Mouse (Mus musculus) hindlimb bud, embryonic 11.5 days (tissue): ENCODE results near the gene Btbd35f6.
"Not testable (repeated sequence)": the region's sequence is repeated elsewhere in the genome, so short reads cannot be mapped to it uniquely, and the experiment has no call there.

Experiments used
- DNase-seq: peaks from one replicate; pipeline ENCODE4 v3.0.0-alpha.2; 2012; ENCODE audit warnings: low read depth, low spot score; ENCODE audit errors: extremely low spot score

Btbd35f6 gene

GRCm38 (mm10) chrX:33956440-33956839 is at the start of gene Btbd35f6:
Gene Btbd35f6, minus strand, starts transcription at chrX:33956540.
- not testable (repeated sequence) for DNase-seq

- not testable (repeated sequence) for DNase-seq
Measured at GRCm38 (mm10) chrX:33986716-33987115, 30.4 kb upstream of the Btbd35f6 start, which contains the start of gene Gm21870. Gene Gm21870, minus strand, starts transcription at chrX:33986816.

GRCm38 (mm10) chrX:33930216-33930615 is 26.1 kb downstream of the Btbd35f6 start:
- DNase-seq = not testable (repeated sequence)

GRCm38 (mm10) chrX:33928225-33928624 is 28.1 kb downstream of the Btbd35f6 start:
- DNase-seq = not testable (repeated sequence)

GRCm38 (mm10) chrX:33926344-33926743 is 30.0 kb downstream of the Btbd35f6 start:
- DNase-seq = not testable (repeated sequence)

GRCm38 (mm10) chrX:33925420-33925819 is 30.9 kb downstream of the Btbd35f6 start:
- not testable (repeated sequence) for DNase-seq
